Mouse (Mus musculus): ENCODE data around the gene Arl6ip4.

GRCm38 (mm10) chr5:124150895-124151294 lies 35.0 kb downstream of the Arl6ip4 start:
- TF ChIP-seq POLR2A (IDR thresholded peaks at IDR 0.05; ENCODE audit: borderline replicate concordance, extremely low read depth, low read depth, low read length) (no peak), CTCF (IDR thresholded peaks at IDR 0.05; ENCODE audit: insufficient read depth, low read length) (no peak)
